Mouse (Mus musculus) stomach, embryonic 15.5 days (tissue): ENCODE results near the gene Kif17. TPM values are rescaled to one million over a fixed set of nuclear protein-coding genes. Genes with fewer than 3 reads are reported as not detected.
A peak's percentile ranks its signal among the peaks of the same experiment; 100 is the strongest.
"Not testable (repeated sequence)": the region's sequence is repeated elsewhere in the genome, so short reads cannot be mapped to it uniquely, and the experiment has no call there.

Experiments
- ATAC-seq: fragments of 200-750 bp; cut with Nextera tagmentation; 2 replicates; pipeline ENCODE4 v1.8.0; 2017; ENCODE audit warnings: low read depth, moderate number of reproducible peaks, moderate TSS enrichment; ENCODE audit not compliant: insufficient read depth, low FRiP score
- H3K27ac ChIP-seq: fragments of 300-500 bp; sonication (generic); 2 replicates; pipeline ENCODE4 v1.5.1; 2015; ENCODE audit warnings: mild to moderate bottlenecking, inconsistent platforms
- H3K27me3 ChIP-seq: fragments of 300-500 bp; sonication (generic); replicated peaks from 2 replicates; pipeline ENCODE4 v1.6.1; 2015; ENCODE audit warnings: inconsistent platforms
- H3K36me3 ChIP-seq: fragments of 300-500 bp; sonication (generic); 2 replicates; pipeline ENCODE4 v1.6.1; 2015; ENCODE audit warnings: inconsistent platforms
- H3K4me1 ChIP-seq: fragments of 300-500 bp; sonication (generic); 2 replicates; pipeline ENCODE4 v1.6.1; 2015; ENCODE audit warnings: inconsistent platforms
- H3K4me2 ChIP-seq: fragments of 300-500 bp; sonication (generic); 2 replicates; pipeline ENCODE4 v1.6.1; 2015; ENCODE audit warnings: mild to moderate bottlenecking, inconsistent platforms
- H3K4me3 ChIP-seq: fragments of 300-500 bp; sonication (generic); replicated peaks from 2 replicates; pipeline ENCODE4 v1.5.1; 2015; ENCODE audit warnings: inconsistent platforms
- H3K9ac ChIP-seq: fragments of 300-500 bp; sonication (generic); 2 replicates; pipeline ENCODE4 v1.6.1; 2015; ENCODE audit warnings: inconsistent platforms
- H3K9me3 ChIP-seq: fragments of 300-500 bp; sonication (generic); 2 replicates; pipeline ENCODE4 v1.6.1; 2016; ENCODE audit warnings: inconsistent platforms
- WGBS: fragments of 180-500 bp; shearing (Covaris S2); methylation state at CpG from one replicate; pipeline ENCODE4 v1.1.7; 2015; 5-methylcytosine and 5-hydroxymethylcytosine counted together
- polyA plus RNA-seq: library from polyadenylated mRNA; unstranded; fragments of >200 nt; fragmentation: Nextera tagmentation; extraction: Ambion mirVana; gene quantifications from 2 replicates; pipeline ENCODE4 v1.2.1, GENCODE M21; 2015

Kif17 gene
- polyA plus RNA-seq, 1 experiment from 2014 or later = 1.9 TPM

DNA sequence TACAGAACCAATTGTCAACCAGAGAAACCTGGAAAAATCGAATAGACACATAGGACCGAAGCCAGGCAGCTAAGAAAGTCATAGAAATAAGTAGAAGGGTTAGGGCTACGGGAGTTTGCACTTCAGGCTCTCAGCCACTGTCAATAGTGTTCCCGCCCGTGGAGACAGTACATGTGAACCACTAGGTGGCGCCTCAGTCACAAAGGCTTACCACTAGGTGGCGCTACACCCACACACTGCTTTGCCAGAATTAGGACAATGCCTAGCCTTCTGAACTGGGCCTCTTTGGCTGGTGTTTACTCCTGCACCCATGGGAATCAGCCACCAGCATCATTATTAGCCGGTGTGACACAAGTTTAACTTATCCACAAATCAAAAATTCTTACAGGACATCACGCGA is 69.3 kb downstream of the Kif17 start:
- Histone ChIP-seq H3K27me3 (no peaks in the 10 kb centered on the region), H3K4me2 (no peak overlapping the region), H3K36me3 (no peaks in the 10 kb centered on the region), H3K4me3 (no peak overlapping the region), H3K4me1 (peaks cover 17% of the 10 kb centered on the region), H3K9me3 (no peaks in the 10 kb centered on the region), H3K9ac (no peak overlapping the region), H3K27ac (no peak overlapping the region)
- peak; percentile 3; the same call in 1 of the 2 replicates for ATAC-seq
- WGBS = 35% methylated on average over 10 of the region's 10 CpGs

DNA sequence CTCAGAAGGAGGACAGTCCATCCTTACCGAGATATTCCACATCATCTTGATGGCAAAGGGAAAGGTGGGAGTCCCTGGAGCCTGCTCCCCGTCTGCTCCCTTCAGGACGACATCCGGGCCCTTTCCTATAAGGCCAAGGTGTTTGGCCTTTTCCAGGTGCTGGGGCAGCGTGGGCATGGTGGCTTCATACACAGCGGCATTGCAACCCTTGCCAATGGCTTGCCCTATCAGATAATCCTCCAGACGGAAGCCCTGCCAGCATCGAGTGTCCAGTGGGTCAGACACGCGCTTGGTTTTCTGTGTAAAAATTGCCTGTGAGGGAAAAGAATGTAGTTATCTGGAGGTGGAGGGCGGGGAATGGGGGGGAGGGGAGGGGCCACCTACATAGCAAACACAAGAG is 70.5 kb downstream of the Kif17 start:
- 64% methylated on average over 11 of the region's 11 CpGs for WGBS
- H3K36me3 ChIP-seq = no peaks in the 10 kb centered on the region
- no peaks in the 10 kb centered on the region for H3K27me3 ChIP-seq
- no peak overlapping the region for H3K27ac ChIP-seq
- no peak for ATAC-seq
- no peak overlapping the region for H3K9ac ChIP-seq
- H3K4me2 ChIP-seq = no peak overlapping the region
- peaks cover 17% of the 10 kb centered on the region for H3K4me1 ChIP-seq
- H3K4me3 ChIP-seq = no peak overlapping the region
- H3K9me3 ChIP-seq = no peaks in the 10 kb centered on the region

DNA sequence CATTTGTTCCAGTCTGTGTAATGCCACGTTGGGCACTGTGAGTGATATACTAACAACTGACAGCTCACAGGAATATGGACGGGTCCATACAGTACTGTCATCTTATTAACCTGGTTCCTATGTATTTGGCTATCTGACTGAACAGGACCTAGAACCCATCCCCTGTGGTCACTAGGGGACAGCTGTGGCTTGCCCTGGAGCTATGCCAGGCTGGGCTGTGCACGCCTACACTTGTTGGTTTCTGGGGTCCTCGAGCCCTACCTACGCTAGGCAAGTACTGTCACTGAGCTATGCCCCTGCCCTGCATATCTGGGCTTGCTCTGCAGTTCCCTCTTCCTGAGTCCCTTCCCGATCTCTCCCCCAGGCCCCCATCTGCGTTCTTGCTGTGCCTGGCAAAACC is 71.3 kb downstream of the Kif17 start:
- H3K4me1 ChIP-seq = peaks cover 19% of the 10 kb centered on the region
- no peaks in the 10 kb centered on the region for H3K9me3 ChIP-seq
- no peak overlapping the region for H3K4me3 ChIP-seq
- no peaks in the 10 kb centered on the region for H3K27me3 ChIP-seq
- H3K36me3 ChIP-seq = no peaks in the 10 kb centered on the region
- H3K4me2 ChIP-seq = no peak overlapping the region
- H3K9ac ChIP-seq = no peak overlapping the region
- no peak overlapping the region for H3K27ac ChIP-seq
- no peak for ATAC-seq
- 63% methylated on average over 7 of the region's 7 CpGs for WGBS

DNA sequence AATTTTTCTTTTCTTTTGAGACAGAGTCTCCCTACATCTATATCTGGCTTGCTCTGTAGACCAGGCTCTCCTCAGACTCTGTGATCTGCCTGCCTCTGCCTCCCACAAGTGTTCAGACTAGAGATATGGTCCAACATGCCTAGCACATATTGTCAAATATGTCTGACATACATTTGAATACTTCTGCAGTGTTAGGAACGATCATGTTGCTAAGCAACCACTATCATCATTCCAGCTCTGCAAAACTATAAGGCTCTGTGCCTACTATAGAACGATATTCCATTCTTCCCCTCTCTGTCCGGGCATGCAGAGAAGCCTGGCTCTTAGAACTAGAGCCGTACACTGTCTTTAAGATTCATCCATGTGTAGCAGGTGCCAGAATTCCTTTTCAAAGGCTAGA is 72.5 kb downstream of the Kif17 start:
- no peak overlapping the region for H3K27ac ChIP-seq
- H3K4me1 ChIP-seq = peaks cover 20% of the 10 kb centered on the region
- no peaks in the 10 kb centered on the region for H3K9me3 ChIP-seq
- H3K27me3 ChIP-seq = no peaks in the 10 kb centered on the region
- H3K4me3 ChIP-seq = no peak overlapping the region
- WGBS = 63% methylated on average over 4 of the region's 4 CpGs
- ATAC-seq = no peak
- H3K4me2 ChIP-seq = no peak overlapping the region
- no peaks in the 10 kb centered on the region for H3K36me3 ChIP-seq
- H3K9ac ChIP-seq = no peak overlapping the region

DNA sequence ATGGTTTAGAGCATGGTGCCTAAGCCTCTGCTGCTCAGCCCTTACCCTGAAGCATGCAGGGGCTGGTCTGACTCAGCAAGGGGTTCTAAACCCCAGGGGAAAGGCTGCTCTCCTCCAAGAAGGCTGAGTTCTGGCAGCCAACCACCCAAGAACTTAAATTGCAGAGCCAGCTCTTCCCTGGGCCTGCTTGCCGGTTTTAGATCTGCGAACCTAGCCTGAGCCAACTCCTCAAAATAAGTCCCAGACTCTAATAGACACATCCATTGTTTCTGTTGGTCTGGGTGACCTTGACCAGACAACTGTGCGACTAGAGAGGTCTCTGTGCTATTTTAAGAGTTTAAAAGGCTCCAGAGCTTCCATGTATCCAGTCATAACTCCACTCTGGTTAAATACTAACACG is 73.5 kb downstream of the Kif17 start:
- H3K27me3 ChIP-seq = no peaks in the 10 kb centered on the region
- peak overlapping the region; percentile 79 for H3K27ac ChIP-seq
- no peak overlapping the region for H3K9ac ChIP-seq
- no peaks in the 10 kb centered on the region for H3K9me3 ChIP-seq
- no peak for ATAC-seq
- H3K4me1 ChIP-seq = peaks cover 20% of the 10 kb centered on the region
- WGBS = 56% methylated on average over 4 of the region's 4 CpGs
- no peak overlapping the region for H3K4me3 ChIP-seq
- no peaks in the 10 kb centered on the region for H3K36me3 ChIP-seq
- H3K4me2 ChIP-seq = no peak overlapping the region

DNA sequence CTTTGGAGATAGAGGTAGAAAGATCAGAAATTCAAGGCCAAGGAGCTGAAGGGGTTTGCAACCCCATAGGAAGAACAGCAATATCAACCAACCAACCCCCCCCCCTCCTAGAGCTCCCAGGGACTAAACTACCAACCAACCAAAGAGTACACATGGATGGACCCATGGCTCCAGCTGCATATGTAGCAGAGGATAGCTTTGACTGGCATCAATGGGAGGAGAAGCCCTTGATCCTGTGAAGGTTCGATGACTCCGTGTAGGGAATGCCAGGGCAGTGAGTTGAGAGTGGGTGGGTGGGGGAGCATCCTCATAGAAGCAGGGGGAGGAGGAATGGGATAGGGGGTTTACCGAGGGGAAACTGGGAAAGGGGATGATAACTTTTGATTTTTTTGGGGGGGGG is 74.2 kb downstream of the Kif17 start:
- no peak overlapping the region for H3K9ac ChIP-seq
- peak overlapping the region; percentile 79; the same call in 1 of the 2 replicates for H3K27ac ChIP-seq
- 89% methylated on average over 3 of the region's 3 CpGs for WGBS
- no peaks in the 10 kb centered on the region for H3K9me3 ChIP-seq
- no peaks in the 10 kb centered on the region for H3K36me3 ChIP-seq
- H3K4me3 ChIP-seq = no peak overlapping the region
- H3K27me3 ChIP-seq = no peaks in the 10 kb centered on the region
- no peak overlapping the region for H3K4me2 ChIP-seq
- ATAC-seq = no peak
- peaks cover 20% of the 10 kb centered on the region for H3K4me1 ChIP-seq

DNA sequence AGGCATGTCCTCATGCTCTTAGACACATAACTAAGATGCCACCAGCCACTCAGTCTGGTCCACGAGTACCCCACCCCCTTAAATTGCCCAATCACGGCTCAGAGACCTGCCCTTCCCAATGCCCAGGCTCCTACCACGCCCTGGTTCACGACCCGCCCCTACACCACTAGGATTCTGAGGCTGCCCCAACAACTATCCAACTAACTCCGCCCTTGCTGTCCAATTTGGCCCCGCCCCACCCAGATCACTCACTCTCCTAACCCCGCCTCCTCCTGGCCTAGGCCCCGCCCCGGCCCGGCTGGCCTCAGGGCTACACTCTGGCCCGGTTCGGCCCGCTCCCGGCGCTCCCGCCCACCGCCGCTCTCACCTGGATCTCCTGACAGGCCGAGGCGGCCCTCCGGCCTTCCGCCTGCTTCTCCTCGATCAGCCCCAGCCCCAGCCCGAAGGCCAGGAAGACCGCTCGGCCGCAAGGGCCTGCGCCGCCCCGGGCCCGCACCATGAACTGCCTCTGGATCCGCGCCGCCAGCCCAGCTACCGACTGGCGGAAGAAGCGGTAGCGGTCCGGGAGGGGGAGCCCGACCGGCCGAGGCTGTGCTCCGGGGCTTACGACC is 75.3 kb downstream of the Kif17 start:
- Histone ChIP-seq H3K9me3 (no peaks in the 10 kb centered on the region), H3K4me2 (peak overlapping the region; percentile 69), H3K9ac (peak overlapping the region; percentile 92), H3K36me3 (no peaks in the 10 kb centered on the region), H3K27ac (peak overlapping the region; percentile 98), H3K4me1 (peaks cover 20% of the 10 kb centered on the region), H3K27me3 (no peaks in the 10 kb centered on the region), H3K4me3 (peak overlapping the region; percentile 92)
- ATAC-seq = peak; percentile 91
- under 1% methylated on average over 45 of the region's 45 CpGs for WGBS

DNA sequence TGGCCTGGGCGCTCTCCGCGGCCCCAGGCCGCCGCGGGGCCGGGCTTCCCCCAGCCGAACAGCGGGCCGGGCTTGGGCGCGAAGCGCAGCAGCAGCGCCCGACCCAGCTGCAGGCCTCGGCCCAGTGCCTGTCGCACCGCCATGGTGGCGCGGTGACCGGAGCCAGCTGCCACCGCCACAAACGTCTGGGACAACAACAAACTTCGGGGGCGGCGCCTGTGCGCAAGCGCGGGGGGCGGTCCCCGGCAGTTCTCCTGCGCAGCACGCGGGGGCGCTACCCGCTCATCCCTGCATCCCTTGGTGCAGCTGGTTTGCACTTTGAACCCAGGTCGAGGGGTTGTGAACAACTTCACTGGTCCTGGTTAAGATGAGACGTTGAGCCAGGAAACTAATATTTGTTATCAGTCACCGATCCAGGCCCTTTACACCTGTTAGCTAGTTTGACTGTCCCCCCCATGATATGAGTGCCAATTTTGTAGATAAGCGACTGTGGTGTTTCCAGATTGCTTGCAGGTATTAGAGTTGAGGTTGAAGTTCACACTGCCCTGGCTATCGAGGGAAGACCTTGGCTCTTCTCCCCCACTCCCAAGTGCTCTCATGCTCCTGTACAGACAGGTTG is 76.0 kb downstream of the Kif17 start, which contains the start of gene Pink1:
Gene Pink1, minus strand, starts transcription at position 231 of the 619 bp plus-strand sequence.
- no peaks in the 10 kb centered on the region for H3K9me3 ChIP-seq
- ATAC-seq = peak; percentile 64
- no peaks in the 10 kb centered on the region for H3K27me3 ChIP-seq
- peak within 1 kb of the TSS; percentile 92 for H3K9ac ChIP-seq
- peak within 1 kb of the TSS; percentile 69 for H3K4me2 ChIP-seq
- H3K27ac ChIP-seq = peak within 1 kb of the TSS; percentile 98
- H3K4me3 ChIP-seq = peak within 1 kb of the TSS; percentile 92
- peaks cover 20% of the 10 kb centered on the region for H3K4me1 ChIP-seq
- no peaks in the 10 kb centered on the region for H3K36me3 ChIP-seq
- 3% methylated on average over 29 of the region's 41 CpGs for WGBS

DNA sequence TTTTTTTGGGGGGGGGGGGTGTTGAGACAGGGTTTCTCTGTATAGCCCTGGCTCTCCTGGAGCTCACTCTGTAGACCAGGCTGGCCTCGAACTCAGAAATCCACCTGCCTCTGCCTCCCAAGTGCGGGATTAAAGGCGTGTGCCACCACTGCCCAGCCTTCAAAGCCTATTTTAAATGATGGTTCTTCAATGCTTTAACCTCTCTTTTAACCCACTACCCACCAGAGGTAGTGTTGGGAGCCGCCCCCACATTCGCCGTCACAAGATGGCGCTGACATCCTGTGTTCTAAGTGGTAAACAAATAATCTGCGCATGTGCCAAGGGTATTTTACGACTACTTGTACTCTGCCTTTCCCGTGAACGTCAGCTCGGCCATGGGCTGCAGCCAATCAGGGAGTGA is 76.9 kb downstream of the Kif17 start:
- not testable (repeated sequence) for H3K4me2 ChIP-seq, H3K4me3 ChIP-seq, H3K27me3 ChIP-seq, ATAC-seq, H3K9ac ChIP-seq, H3K27ac ChIP-seq, H3K9me3 ChIP-seq, H3K36me3 ChIP-seq
- 61% methylated on average over 9 of the region's 12 CpGs for WGBS
- peaks cover 16% of the 10 kb centered on the region for H3K4me1 ChIP-seq

DNA sequence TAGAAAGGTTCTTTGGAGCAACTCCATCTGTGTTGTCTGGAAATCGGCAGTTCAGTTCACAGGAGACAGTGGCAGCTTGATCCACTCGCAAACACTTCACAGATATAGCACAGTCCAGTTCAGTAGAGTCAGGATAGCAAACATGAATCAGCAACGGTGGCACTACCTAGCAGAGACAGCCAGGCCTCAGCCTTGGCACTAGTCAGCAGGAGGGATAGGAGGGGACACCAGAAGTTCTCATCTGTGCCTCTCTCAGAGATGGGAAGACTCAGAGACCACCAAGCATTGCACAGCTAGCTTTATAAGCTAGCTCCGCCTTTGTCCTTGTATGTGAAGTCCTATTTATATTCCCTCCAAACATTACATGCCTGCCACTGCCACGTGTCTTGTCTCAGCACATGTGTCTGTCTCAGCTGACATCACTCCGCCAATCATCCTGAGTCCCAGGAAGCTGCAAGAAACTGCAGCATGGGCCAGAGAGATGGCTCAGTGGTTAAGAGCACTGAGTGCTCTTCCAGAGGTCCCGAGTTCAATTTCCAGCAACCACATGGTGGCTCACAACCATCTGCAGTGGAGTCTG is 77.7 kb downstream of the Kif17 start:
- peaks cover 16% of the 10 kb centered on the region for H3K4me1 ChIP-seq
- no peaks in the 10 kb centered on the region for H3K9me3 ChIP-seq
- no peaks in the 10 kb centered on the region for H3K27me3 ChIP-seq
- peak overlapping the region; percentile 36 for H3K4me2 ChIP-seq
- H3K36me3 ChIP-seq = no peaks in the 10 kb centered on the region
- WGBS = 66% methylated on average over 7 of the region's 7 CpGs
- 0 out of 2 replicates have a peak overlapping the region, but pooled peaks have one; percentile 35 for H3K27ac ChIP-seq
- peak overlapping the region; percentile 25 for H3K4me3 ChIP-seq
- no peak overlapping the region for H3K9ac ChIP-seq
- no peak for ATAC-seq

DNA sequence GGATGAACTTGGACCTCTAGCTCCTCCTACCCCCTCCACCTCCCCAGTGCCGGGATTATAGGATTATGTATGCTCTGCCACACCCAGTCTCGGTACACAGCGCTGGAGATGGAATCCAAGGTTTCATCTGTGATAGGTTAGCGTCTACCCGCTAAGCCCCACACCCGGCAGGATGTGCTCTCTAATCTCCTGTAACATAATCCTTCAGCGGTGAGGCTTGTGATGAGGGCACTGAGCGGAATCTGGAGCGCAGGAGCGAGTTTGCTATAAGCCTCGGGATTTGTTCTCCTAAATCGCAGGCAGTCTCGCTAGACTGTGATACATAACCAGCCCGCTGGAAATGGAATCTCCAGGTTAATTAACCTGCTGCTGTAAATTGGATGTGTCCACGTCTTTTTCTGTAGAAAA is 80.0 kb downstream of the Kif17 start:
- 17% methylated on average over 15 of the region's 15 CpGs for WGBS
- Histone ChIP-seq H3K27me3 (no peaks in the 10 kb centered on the region), H3K27ac (no peak overlapping the region), H3K9ac (no peak overlapping the region), H3K4me1 (peaks cover 4% of the 10 kb centered on the region; the same call in 1 of the 2 replicates), H3K4me3 (no peak overlapping the region), H3K9me3 (no peaks in the 10 kb centered on the region), H3K36me3 (no peaks in the 10 kb centered on the region), H3K4me2 (no peak overlapping the region)
- no peak for ATAC-seq

DNA sequence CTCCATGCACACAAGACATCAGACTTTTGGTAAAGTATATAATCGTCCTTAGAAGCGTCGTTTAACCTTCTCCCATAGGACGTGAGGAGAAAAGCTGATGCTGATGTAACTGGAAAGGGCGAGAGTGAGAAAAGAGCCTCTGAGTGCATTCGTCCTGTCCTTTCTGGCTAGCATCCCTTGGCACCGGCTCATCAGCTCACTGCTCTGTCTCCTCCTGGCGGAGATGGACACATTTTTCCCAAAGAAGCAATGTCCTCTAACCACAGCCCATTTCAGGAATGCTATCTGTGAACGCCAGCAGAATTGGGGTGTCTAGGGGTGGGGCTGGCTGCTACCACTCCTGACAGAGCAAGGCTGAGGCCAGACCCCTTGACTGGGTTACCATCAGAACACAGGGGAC is 81.4 kb downstream of the Kif17 start:
- no peaks in the 10 kb centered on the region for H3K36me3 ChIP-seq
- H3K9ac ChIP-seq = no peak overlapping the region
- WGBS = 77% methylated on average over 9 of the region's 9 CpGs
- no peak for ATAC-seq
- no peak overlapping the region for H3K4me2 ChIP-seq
- no peaks in the 10 kb centered on the region for H3K27me3 ChIP-seq
- no peaks in the 10 kb centered on the region for H3K4me1 ChIP-seq
- H3K4me3 ChIP-seq = no peak overlapping the region
- H3K9me3 ChIP-seq = no peaks in the 10 kb centered on the region
- no peak overlapping the region for H3K27ac ChIP-seq
